11 mouse cellular contexts compared by ENCODE assay signal in genomic region chr11:113752685-113753430, GRCm38 (mm10). TPM values are rescaled to one million over a fixed set of nuclear protein-coding genes. Genes with fewer than 3 reads are reported as not detected.
DNase-seq lines count a peak whose midpoint lies in the region; ATAC-seq and TF ChIP-seq lines count a peak whose summit lies in the region.
"Had no signal": no experiment of that assay in that cellular context is flagged by ENCODE, and none has a peak within 500 bp of the region (broad histone marks: within the 10 kb centered on the region; RNA-seq: fewer than 3 reads in every experiment).

No protein-coding gene starts in this region.

- no peak for ATAC-seq in forebrain, embryonic 11.5 days (replicated peaks; ENCODE audit: low FRiP score)
- no peak for ATAC-seq in forebrain, postnatal 0 days
- ATAC-seq in lung, embryonic 15.5 days (ENCODE audit: borderline replicate concordance, extremely low read depth, low FRiP score, low TSS enrichment) = no peak
- no peak for ATAC-seq in forebrain, embryonic 15.5 days (replicated peaks)

- DNase-seq in forebrain, embryonic 11.5 days (ENCODE audit: low spot score) = no peak
- DNase-seq in forebrain, postnatal 0 days = no peak
- DNase-seq in lung, postnatal 36 days = no peak
- peak; percentile 22 for DNase-seq in naive thymus-derived CD4-positive, alpha-beta T cell, adult 2 months (ENCODE audit: low read depth)
- no peak for DNase-seq in retina, postnatal 1 day
- DNase-seq in retina, embryonic 14.5 days (ENCODE audit: low spot score) = no peak
- DNase-seq: cerebellum, adult 11 months; kidney, adult 18-20 months had no signal

- no peaks in the 10 kb centered on the region for H3K9me3 ChIP-seq in forebrain, embryonic 11.5 days (ENCODE audit: control insufficient read depth, low read length)
- H3K9me3 ChIP-seq in forebrain, postnatal 0 days (ENCODE audit: low read length) = no peaks in the 10 kb centered on the region
- no peaks in the 10 kb centered on the region for H3K9me3 ChIP-seq in lung, embryonic 15.5 days
- no peaks in the 10 kb centered on the region for H3K9me3 ChIP-seq in forebrain, embryonic 15.5 days

- no peak overlapping the region for H3K27ac ChIP-seq in forebrain, embryonic 11.5 days (ENCODE audit: low read depth, low read length)
- H3K27ac ChIP-seq in forebrain, postnatal 0 days (ENCODE audit: low read depth, low read length) = no peak overlapping the region
- peak overlapping the region; percentile 98; the same call in 1 of the 2 replicates for H3K27ac ChIP-seq in lung, embryonic 15.5 days
- H3K27ac ChIP-seq in forebrain, embryonic 15.5 days (replicated peaks) = no peak overlapping the region

- peak overlapping the region; percentile 91; the same call in 1 of the 2 replicates for H3K4me2 ChIP-seq in forebrain, embryonic 11.5 days (ENCODE audit: low read depth, low read length, severe bottlenecking)
- H3K4me2 ChIP-seq in forebrain, postnatal 0 days (ENCODE audit: low read depth) = no peak overlapping the region
- H3K4me2 ChIP-seq in lung, embryonic 15.5 days = peak overlapping the region; percentile 86
- H3K4me2 ChIP-seq in forebrain, embryonic 15.5 days (replicated peaks) = 0 out of 2 replicates have a peak overlapping the region, but pooled peaks have one; percentile 81

- H3K4me1 ChIP-seq in forebrain, embryonic 11.5 days (replicated peaks; ENCODE audit: control insufficient read depth, insufficient read depth, low read length) = peaks cover 28% of the 10 kb centered on the region
- peaks cover 21% of the 10 kb centered on the region for H3K4me1 ChIP-seq in forebrain, postnatal 0 days (ENCODE audit: insufficient read depth)
- H3K4me1 ChIP-seq in lung, embryonic 15.5 days = peaks cover 34% of the 10 kb centered on the region
- H3K4me1 ChIP-seq in forebrain, embryonic 15.5 days = peaks cover 33% of the 10 kb centered on the region

- WGBS in forebrain, embryonic 11.5 days = 93% methylated on average over 10 of the region's 10 CpGs
- WGBS in forebrain, postnatal 0 days = 98% methylated on average over 10 of the region's 10 CpGs
- 87% methylated on average over 10 of the region's 10 CpGs for WGBS in lung, embryonic 15.5 days
- WGBS in forebrain, embryonic 15.5 days = 95% methylated on average over 10 of the region's 10 CpGs

- TF ChIP-seq CTCF in forebrain, postnatal 0 days (IDR thresholded peaks at IDR 0.05; ENCODE audit: low read depth) = no peak

- H3K4me3 ChIP-seq in forebrain, embryonic 11.5 days (ENCODE audit: low read depth, low read length) = no peak overlapping the region
- H3K4me3 ChIP-seq in forebrain, postnatal 0 days (ENCODE audit: low read depth, low read length) = no peak overlapping the region
- peak overlapping the region; percentile 81; the same call in 1 of the 2 replicates for H3K4me3 ChIP-seq in lung, embryonic 15.5 days
- H3K4me3 ChIP-seq in forebrain, embryonic 15.5 days = no peak overlapping the region

- H3K36me3 ChIP-seq in forebrain, embryonic 11.5 days (ENCODE audit: control insufficient read depth, insufficient read depth, low read length) = no peaks in the 10 kb centered on the region
- 0 out of 2 replicates have a peak, but pooled peaks cover 4% of the 10 kb centered on the region for H3K36me3 ChIP-seq in forebrain, postnatal 0 days (ENCODE audit: insufficient read depth)
- H3K36me3 ChIP-seq in lung, embryonic 15.5 days = peaks cover 4% of the 10 kb centered on the region; the same call in 1 of the 2 replicates
- no peaks in the 10 kb centered on the region for H3K36me3 ChIP-seq in forebrain, embryonic 15.5 days

- H3K9ac ChIP-seq in forebrain, embryonic 11.5 days (ENCODE audit: low read length) = no peak overlapping the region
- no peak overlapping the region for H3K9ac ChIP-seq in forebrain, postnatal 0 days
- H3K9ac ChIP-seq in lung, embryonic 15.5 days = no peak overlapping the region; the same call in 1 of the 2 replicates
- H3K9ac ChIP-seq in forebrain, embryonic 15.5 days (replicated peaks) = no peak overlapping the region

- no peaks in the 10 kb centered on the region for H3K27me3 ChIP-seq in forebrain, embryonic 11.5 days (ENCODE audit: control insufficient read depth, insufficient read depth, low read length)
- H3K27me3 ChIP-seq in forebrain, postnatal 0 days (ENCODE audit: insufficient read depth, low read length) = no peaks in the 10 kb centered on the region
- H3K27me3 ChIP-seq in lung, embryonic 15.5 days = no peaks in the 10 kb centered on the region
- no peaks in the 10 kb centered on the region for H3K27me3 ChIP-seq in forebrain, embryonic 15.5 days

RNA-seq across cellular contexts. Expression of gene Cdc42ep4, which starts 1.2 kb away (rescaled TPM):
- polyA plus RNA-seq in forebrain, embryonic 11.5 days (2014; fragmentation: Nextera tagmentation; extraction: Ambion mirVana) = 78.5 and 88.6 TPM in 2 replicates
- total RNA-seq in forebrain, postnatal 0 days (2014; rRNA removed) = 86.6 and 102 TPM in 2 replicates
- 75.4 and 81.0 TPM in 2 replicates for polyA plus RNA-seq in forebrain, postnatal 0 days (2015; fragmentation: Nextera tagmentation; extraction: Ambion mirVana)
- 122 TPM in 2 replicates for polyA plus RNA-seq in lung, embryonic 15.5 days (2015; fragmentation: Nextera tagmentation; extraction: Ambion mirVana)
- 91.5 and 97.2 TPM in 2 replicates for polyA plus RNA-seq in forebrain, embryonic 15.5 days (2015; fragmentation: Nextera tagmentation; extraction: Ambion mirVana)

RNA-seq across cellular contexts. Expression of gene Cpsf4l, which starts 43.0 kb away (rescaled TPM):
- 0.33 and 0.47 TPM in 2 replicates for polyA plus RNA-seq in forebrain, embryonic 11.5 days (2014; fragmentation: Nextera tagmentation; extraction: Ambion mirVana)
- not detected in 2 replicates for total RNA-seq in forebrain, postnatal 0 days (2014; rRNA removed)
- polyA plus RNA-seq in forebrain, postnatal 0 days (2015; fragmentation: Nextera tagmentation; extraction: Ambion mirVana) = 0.10 and 0.30 TPM in 2 replicates
- 0.57 and 2.7 TPM in 2 replicates for polyA plus RNA-seq in lung, embryonic 15.5 days (2015; fragmentation: Nextera tagmentation; extraction: Ambion mirVana)
- 0.18 and 0.38 TPM in 2 replicates for polyA plus RNA-seq in forebrain, embryonic 15.5 days (2015; fragmentation: Nextera tagmentation; extraction: Ambion mirVana)
- total RNA-seq: left cerebral cortex, postnatal 36 days had no signal
